Mouse (Mus musculus) ES-Bruce4 (cell line): ENCODE measurements around the gene Tmem108. TPM values are rescaled to one million over a fixed set of nuclear protein-coding genes. Genes with fewer than 3 reads are reported as not detected.

Experiments used
- H3K27ac ChIP-seq: 2 replicates; pipeline ENCODE4 v1.5.1; 2012; ENCODE audit warnings: low read length, inconsistent platforms; ENCODE audit not compliant: insufficient read depth
- H3K27me3 ChIP-seq: 2 replicates; pipeline ENCODE4 v1.6.1; 2012; ENCODE audit warnings: mild to moderate bottlenecking, low read length, inconsistent platforms; ENCODE audit not compliant: control insufficient read depth, poor library complexity, insufficient read depth, severe bottlenecking
- H3K36me3 ChIP-seq: 2 replicates; pipeline ENCODE4 v1.6.1; 2012; ENCODE audit warnings: inconsistent platforms, mild to moderate bottlenecking, low read length, moderate library complexity; ENCODE audit not compliant: control insufficient read depth, poor library complexity, insufficient read depth, severe bottlenecking
- H3K4me1 ChIP-seq: one replicate; pipeline ENCODE4 v1.8.1; 2011; ENCODE audit warnings: low read length; ENCODE audit not compliant: control insufficient read depth, insufficient read depth
- H3K4me3 ChIP-seq: 2 replicates; pipeline ENCODE4 v1.5.1; 2011; ENCODE audit warnings: low read depth, mild to moderate bottlenecking, low read length
- H3K9ac ChIP-seq: 2 replicates; pipeline ENCODE4 v1.6.1; 2012; ENCODE audit warnings: low read depth, mild to moderate bottlenecking, inconsistent platforms; ENCODE audit not compliant: poor library complexity, severe bottlenecking
- H3K9me3 ChIP-seq: replicated peaks from 2 replicates; pipeline ENCODE4 v1.6.1; 2012; ENCODE audit warnings: mild to moderate bottlenecking, low read length, inconsistent platforms; ENCODE audit not compliant: control insufficient read depth, poor library complexity, insufficient read depth, severe bottlenecking
- CTCF ChIP-seq: IDR thresholded peaks from one replicate; pipeline ENCODE4 v1.8.1; 2011; ENCODE audit warnings: low read depth, low read length
- EP300 ChIP-seq: IDR thresholded peaks from 2 replicates; pipeline ENCODE4 v1.6.1; 2011; ENCODE audit warnings: low read depth, low read length; ENCODE audit not compliant: insufficient read depth
- POLR2A ChIP-seq: IDR thresholded peaks from one replicate; pipeline ENCODE4 v1.8.1; 2011; ENCODE audit warnings: low read length; ENCODE audit not compliant: insufficient read depth
- polyA plus RNA-seq: library from polyadenylated mRNA; stranded (reverse); fragments of >200 nt; gene quantifications from 2 replicates; pipeline ENCODE4 v1.2.4, GENCODE M21; 2011; ENCODE audit warnings: low read depth; ENCODE audit not compliant: missing spikeins, insufficient read depth, insufficient read length

The Tmem108 gene
- polyA plus RNA-seq, 1 experiment, result 2.1 TPM

DNA sequence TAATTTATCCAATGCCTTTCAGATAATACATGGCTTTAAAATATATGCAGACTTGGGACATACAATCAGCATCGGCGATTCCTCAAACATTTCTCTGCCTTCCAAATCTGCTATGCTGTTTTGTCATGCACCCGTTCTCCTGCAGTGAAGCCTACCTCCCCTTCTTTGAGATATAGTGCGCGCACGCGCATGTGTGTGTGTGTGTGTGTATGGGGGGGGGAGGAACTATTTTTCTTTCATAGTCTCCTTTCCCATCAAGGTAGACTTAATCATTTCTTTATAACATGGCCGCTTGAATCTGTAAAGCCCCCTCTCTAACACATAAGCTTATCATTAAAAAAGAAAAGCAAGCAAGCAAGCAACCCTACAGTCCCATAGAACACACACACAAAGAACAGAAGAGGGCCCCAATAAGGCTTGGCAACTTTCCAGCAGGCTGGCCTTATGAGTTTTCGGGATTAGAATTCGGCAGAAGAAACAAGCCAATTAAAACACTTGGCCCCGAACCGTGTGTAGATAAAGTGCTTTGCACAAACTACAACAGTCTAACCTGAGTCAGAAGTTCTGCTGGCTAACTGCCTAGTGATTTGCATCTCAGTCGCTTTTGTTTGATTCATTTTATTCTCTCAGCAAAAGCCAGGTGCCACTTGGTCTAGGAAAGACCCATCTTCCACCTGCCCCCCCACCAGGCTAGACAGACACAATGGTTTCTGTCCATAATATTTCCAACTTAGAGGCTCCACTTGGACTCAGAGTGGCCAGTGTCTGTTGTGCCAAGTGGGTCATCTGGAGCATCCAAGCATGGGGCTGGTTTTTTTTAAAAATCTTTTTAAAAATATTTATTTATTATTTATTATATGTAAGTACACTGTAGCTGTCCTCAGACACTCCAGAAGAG, 153.2 kb downstream of the Tmem108 start:
- Histone ChIP-seq H3K9me3 (no peaks in the 10 kb centered on the region), H3K27ac (no peak overlapping the region), H3K4me3 (no peak overlapping the region), H3K27me3 (no peaks in the 10 kb centered on the region), H3K36me3 (no peaks in the 10 kb centered on the region), H3K4me1 (no peaks in the 10 kb centered on the region), H3K9ac (no peak overlapping the region)
- no peak for TF ChIP-seq POLR2A

- no peaks in the 10 kb centered on the region for H3K4me1 ChIP-seq
- H3K27me3 ChIP-seq, result no peaks in the 10 kb centered on the region
- TF ChIP-seq EP300 (no peak), POLR2A (no peak), CTCF (no peak)
Measured at GRCm38 (mm10) chr9:103606056-103606455, 155.6 kb downstream of the Tmem108 start.

GRCm38 (mm10) chr9:103603792-103604191, 157.8 kb downstream of the Tmem108 start:
- H3K4me1 ChIP-seq, result no peaks in the 10 kb centered on the region
- no peaks in the 10 kb centered on the region for H3K27me3 ChIP-seq
- no peaks in the 10 kb centered on the region for H3K9me3 ChIP-seq
- no peaks in the 10 kb centered on the region for H3K36me3 ChIP-seq
- TF ChIP-seq CTCF, result no peak
- no peak for TF ChIP-seq EP300
- TF ChIP-seq POLR2A, result no peak
- no peak overlapping the region for H3K27ac ChIP-seq
- no peak overlapping the region for H3K4me3 ChIP-seq
- H3K9ac ChIP-seq, result no peak overlapping the region

More at GRCm38 (mm10) chr9:103606056-103606455, 155.6 kb downstream of the Tmem108 start:
- H3K9ac ChIP-seq, result no peak overlapping the region
- no peaks in the 10 kb centered on the region for H3K9me3 ChIP-seq
- no peaks in the 10 kb centered on the region for H3K36me3 ChIP-seq
- no peak overlapping the region for H3K4me3 ChIP-seq
- no peak overlapping the region for H3K27ac ChIP-seq

GRCm38 (mm10) chr9:103601878-103602277, 159.8 kb downstream of the Tmem108 start:
- Histone ChIP-seq H3K4me1 (no peaks in the 10 kb centered on the region), H3K9me3 (no peaks in the 10 kb centered on the region), H3K27me3 (no peaks in the 10 kb centered on the region), H3K4me3 (no peak overlapping the region), H3K9ac (no peak overlapping the region), H3K36me3 (no peaks in the 10 kb centered on the region), H3K27ac (no peak overlapping the region)
- TF ChIP-seq POLR2A, result no peak
- TF ChIP-seq EP300, result no peak
- no peak for TF ChIP-seq CTCF

- Histone ChIP-seq H3K4me1 (no peaks in the 10 kb centered on the region), H3K9ac (no peak overlapping the region), H3K36me3 (no peaks in the 10 kb centered on the region), H3K4me3 (no peak overlapping the region), H3K27me3 (no peaks in the 10 kb centered on the region), H3K27ac (no peak overlapping the region), H3K9me3 (no peaks in the 10 kb centered on the region)
- no peak for TF ChIP-seq POLR2A
- TF ChIP-seq CTCF, result no peak
- no peak for TF ChIP-seq EP300
Measured at GRCm38 (mm10) chr9:103600834-103601233, 160.8 kb downstream of the Tmem108 start.

- Histone ChIP-seq H3K36me3 (no peaks in the 10 kb centered on the region), H3K27ac (no peak overlapping the region), H3K4me3 (no peak overlapping the region), H3K9ac (no peak overlapping the region), H3K9me3 (no peaks in the 10 kb centered on the region), H3K27me3 (no peaks in the 10 kb centered on the region), H3K4me1 (no peaks in the 10 kb centered on the region)
- TF ChIP-seq CTCF (no peak), EP300 (no peak)
Measured at GRCm38 (mm10) chr9:103599908-103600307, 161.7 kb downstream of the Tmem108 start.
